25 mouse cellular contexts compared by ENCODE assay signal in the genomic region with DNA sequence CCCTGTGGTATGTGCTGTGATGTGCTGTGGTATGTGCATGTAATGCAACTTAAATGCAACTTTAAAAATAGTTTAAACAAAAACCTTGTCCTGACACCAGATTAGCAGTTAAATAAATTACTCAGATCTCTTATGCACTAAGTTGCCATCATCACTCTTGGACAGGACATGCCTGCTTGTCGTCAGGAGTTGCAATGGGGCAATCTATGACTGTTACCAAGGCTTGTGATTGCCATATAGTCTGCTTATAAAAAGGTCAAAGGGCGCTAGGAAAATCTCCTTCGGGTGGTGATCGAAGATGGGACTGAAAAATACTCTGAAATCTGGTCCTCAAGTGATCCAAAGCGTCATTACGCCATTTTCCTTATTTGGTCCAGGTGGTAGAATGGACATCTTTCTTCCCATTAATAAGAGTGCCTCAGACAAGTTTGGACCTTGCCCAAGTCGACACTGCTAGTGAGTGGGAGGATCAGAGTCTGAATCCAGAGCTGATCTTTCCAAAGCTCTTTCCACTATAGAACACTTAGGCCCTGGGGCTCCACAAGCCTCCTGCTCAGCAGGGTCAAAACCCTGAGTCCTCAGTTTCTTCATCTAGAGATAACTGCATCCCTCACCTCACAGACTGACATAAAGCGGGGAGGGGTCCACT. TPM values are rescaled to one million over a fixed set of nuclear protein-coding genes. Genes with fewer than 3 reads are reported as not detected.
A peak's percentile ranks its signal among the peaks of the same experiment; 100 is the strongest.
DNase-seq lines count a peak whose midpoint lies in the region; ATAC-seq and TF ChIP-seq lines count a peak whose summit lies in the region.
"Had no signal": no experiment of that assay in that cellular context is flagged by ENCODE, and none has a peak within 500 bp of the region (broad histone marks: within the 10 kb centered on the region; RNA-seq: fewer than 3 reads in every experiment).

No protein-coding gene starts in this region.

- peak; percentile 67 for ATAC-seq in intestine, embryonic 16.5 days
- ATAC-seq in intestine, embryonic 15.5 days = no peak; the same call in 1 of the 2 replicates
- 0 out of 2 replicates have a peak, but pooled peaks have one; percentile 42 for ATAC-seq in kidney, embryonic 16.5 days (ENCODE audit: low FRiP score, low TSS enrichment)
- peak; percentile 56; the same call in 1 of the 2 replicates for ATAC-seq in intestine, postnatal 0 days
- ATAC-seq: forebrain, embryonic 15.5 days; hindbrain, embryonic 16.5 days had no signal

- no peak overlapping the region for H3K9ac ChIP-seq in intestine, embryonic 16.5 days (ENCODE audit: low read depth, low read length)
- no peak overlapping the region for H3K9ac ChIP-seq in intestine, embryonic 15.5 days
- H3K9ac ChIP-seq in kidney, embryonic 16.5 days (replicated peaks; ENCODE audit: low read length) = no peak overlapping the region
- H3K9ac ChIP-seq in intestine, postnatal 0 days (ENCODE audit: low read depth, low read length) = no peak overlapping the region
- H3K9ac ChIP-seq: forebrain, embryonic 15.5 days; hindbrain, embryonic 13.5 days had no signal

- no peak for TF ChIP-seq CTCF in intestine, postnatal 0 days (IDR thresholded peaks at IDR 0.05; ENCODE audit: low read depth)

- no peaks in the 10 kb centered on the region for H3K9me3 ChIP-seq in intestine, embryonic 16.5 days (ENCODE audit: control insufficient read depth, low read length)
- H3K9me3 ChIP-seq in intestine, embryonic 15.5 days = no peaks in the 10 kb centered on the region
- H3K9me3 ChIP-seq in kidney, embryonic 16.5 days (ENCODE audit: low read length) = no peaks in the 10 kb centered on the region
- no peaks in the 10 kb centered on the region for H3K9me3 ChIP-seq in intestine, postnatal 0 days (ENCODE audit: control insufficient read depth)
- H3K9me3 ChIP-seq: forebrain, embryonic 15.5 days; G1E; heart, embryonic 10.5 days; hindbrain, embryonic 10.5 days had no signal

- no peaks in the 10 kb centered on the region for H3K27me3 ChIP-seq in intestine, embryonic 16.5 days (replicated peaks; ENCODE audit: control insufficient read depth, insufficient read depth, low read length)
- no peaks in the 10 kb centered on the region for H3K27me3 ChIP-seq in intestine, embryonic 15.5 days (replicated peaks)
- no peaks in the 10 kb centered on the region for H3K27me3 ChIP-seq in kidney, embryonic 16.5 days (ENCODE audit: insufficient read depth, low read length)
- H3K27me3 ChIP-seq in intestine, postnatal 0 days (replicated peaks; ENCODE audit: control insufficient read depth, insufficient read depth, low read length) = no peaks in the 10 kb centered on the region
- H3K27me3 ChIP-seq: CH12.LX; forebrain, embryonic 15.5 days; hindbrain, embryonic 13.5 days had no signal

- H3K27ac ChIP-seq in intestine, embryonic 16.5 days (ENCODE audit: low read length) = no peak overlapping the region
- H3K27ac ChIP-seq in intestine, embryonic 15.5 days = no peak overlapping the region
- peak overlapping the region; percentile 38; the same call in 1 of the 2 replicates for H3K27ac ChIP-seq in kidney, embryonic 16.5 days (ENCODE audit: low read length)
- no peak overlapping the region for H3K27ac ChIP-seq in intestine, postnatal 0 days (ENCODE audit: low read depth, low read length)
- H3K27ac ChIP-seq: forebrain, embryonic 15.5 days; heart, adult 2 months; heart, embryonic 10.5 days; hindbrain, embryonic 10.5 days; hindbrain, embryonic 13.5 days had no signal

- H3K4me1 ChIP-seq in intestine, embryonic 16.5 days (ENCODE audit: control insufficient read depth, insufficient read depth, low read length) = no peaks in the 10 kb centered on the region; the same call in 1 of the 2 replicates
- no peaks in the 10 kb centered on the region; the same call in 1 of the 2 replicates for H3K4me1 ChIP-seq in intestine, embryonic 15.5 days (replicated peaks)
- H3K4me1 ChIP-seq in kidney, embryonic 16.5 days (ENCODE audit: insufficient read depth, low read length) = peaks cover 8% of the 10 kb centered on the region; the same call in 1 of the 2 replicates
- no peaks in the 10 kb centered on the region; the same call in 1 of the 2 replicates for H3K4me1 ChIP-seq in intestine, postnatal 0 days (replicated peaks; ENCODE audit: control insufficient read depth, insufficient read depth, low read length)
- H3K4me1 ChIP-seq: forebrain, embryonic 15.5 days; heart, embryonic 10.5 days; hindbrain, embryonic 10.5 days; hindbrain, embryonic 13.5 days had no signal

- WGBS in intestine, embryonic 16.5 days = 84% methylated on average over 8 of the region's 8 CpGs
- WGBS in intestine, embryonic 15.5 days = 83% methylated on average over 8 of the region's 8 CpGs
- 86% methylated on average over 8 of the region's 8 CpGs for WGBS in kidney, embryonic 16.5 days
- WGBS in intestine, postnatal 0 days = 66% methylated on average over 8 of the region's 8 CpGs

- no peaks in the 10 kb centered on the region for H3K36me3 ChIP-seq in intestine, embryonic 16.5 days (ENCODE audit: control insufficient read depth, insufficient read depth, low read length)
- no peaks in the 10 kb centered on the region for H3K36me3 ChIP-seq in intestine, embryonic 15.5 days
- no peaks in the 10 kb centered on the region for H3K36me3 ChIP-seq in kidney, embryonic 16.5 days (ENCODE audit: insufficient read depth, low read length)
- H3K36me3 ChIP-seq in intestine, postnatal 0 days (ENCODE audit: control insufficient read depth, insufficient read depth) = no peaks in the 10 kb centered on the region
- H3K36me3 ChIP-seq: forebrain, embryonic 15.5 days; heart, embryonic 10.5 days; hindbrain, embryonic 10.5 days had no signal

- H3K4me2 ChIP-seq in intestine, embryonic 16.5 days (ENCODE audit: low read depth, low read length) = no peak overlapping the region
- no peak overlapping the region for H3K4me2 ChIP-seq in intestine, embryonic 15.5 days (replicated peaks)
- H3K4me2 ChIP-seq in kidney, embryonic 16.5 days (replicated peaks; ENCODE audit: low read depth, low read length) = no peak overlapping the region
- no peak overlapping the region for H3K4me2 ChIP-seq in intestine, postnatal 0 days (replicated peaks; ENCODE audit: low read depth)
- H3K4me2 ChIP-seq: forebrain, embryonic 15.5 days; hindbrain, embryonic 13.5 days had no signal

- DNase-seq in kidney, adult 8-10 months = no peak
- DNase-seq in brain, adult 2 months (ENCODE audit: low read depth, low spot score) = peak; percentile 30
- DNase-seq in right cerebral cortex, postnatal 4 days = no peak
- no peak for DNase-seq in ovary, postnatal 14 days (ENCODE audit: low spot score)
- DNase-seq: adrenal gland, adult 8-10 months; adrenal gland, postnatal 25 days; B cell, adult 2 months; cerebellum, adult 18-20 months; cerebellum, adult 9-10 months; cerebellum, postnatal 14 days; gastrocnemius, postnatal 25 days; heart, adult 2 months; heart, postnatal 10 days; heart, postnatal 36 days had no signal

- no peak overlapping the region for H3K4me3 ChIP-seq in intestine, embryonic 16.5 days (ENCODE audit: low read length)
- H3K4me3 ChIP-seq in intestine, embryonic 15.5 days (replicated peaks) = no peak overlapping the region
- no peak overlapping the region for H3K4me3 ChIP-seq in kidney, embryonic 16.5 days (ENCODE audit: low read length)
- no peak overlapping the region for H3K4me3 ChIP-seq in intestine, postnatal 0 days (ENCODE audit: low read depth, low read length)
- H3K4me3 ChIP-seq: forebrain, embryonic 15.5 days; heart, adult 2 months; heart, embryonic 10.5 days; hindbrain, embryonic 10.5 days; hindbrain, embryonic 13.5 days had no signal

RNA-seq across cellular contexts. Expression of gene Pank1, which starts 11.0 kb away (rescaled TPM):
- 6.7 and 7.9 TPM in 2 replicates for polyA plus RNA-seq in intestine, embryonic 16.5 days (2015; fragmentation: Nextera tagmentation; extraction: Ambion mirVana)
- 9.0 and 9.2 TPM in 2 replicates for polyA plus RNA-seq in intestine, embryonic 15.5 days (2015; fragmentation: Nextera tagmentation; extraction: Ambion mirVana)
- polyA plus RNA-seq in kidney, embryonic 16.5 days (2015; fragmentation: Nextera tagmentation; extraction: Ambion mirVana) = 7.4 and 7.8 TPM in 2 replicates
- polyA plus RNA-seq in intestine, postnatal 0 days (2015; fragmentation: Nextera tagmentation; extraction: Ambion mirVana) = 3.7 and 4.4 TPM in 2 replicates

RNA-seq across cellular contexts. Expression of gene Kif20b, which starts 53.9 kb away (rescaled TPM):
- polyA plus RNA-seq in intestine, embryonic 16.5 days (2015; fragmentation: Nextera tagmentation; extraction: Ambion mirVana) = 40.8 and 48.4 TPM in 2 replicates
- polyA plus RNA-seq in intestine, embryonic 15.5 days (2015; fragmentation: Nextera tagmentation; extraction: Ambion mirVana) = 51.9 and 65.0 TPM in 2 replicates
- polyA plus RNA-seq in kidney, embryonic 16.5 days (2015; fragmentation: Nextera tagmentation; extraction: Ambion mirVana) = 61.2 and 61.5 TPM in 2 replicates
- 13.4 and 16.9 TPM in 2 replicates for polyA plus RNA-seq in intestine, postnatal 0 days (2015; fragmentation: Nextera tagmentation; extraction: Ambion mirVana)
